Mouse (Mus musculus): ENCODE measurements at regions not wholly inside any gene's neighbourhood (a gene's known extent, or its start where the extent isn't known, plus 50 kb on each side); places are given as distances from the start of the nearest gene placed in this dataset.

- WGBS, result 36% methylated on average over 3 of the region's 3 CpGs
- no peaks in the 10 kb centered on the region for H3K36me3 ChIP-seq (ENCODE audit: control insufficient read depth, insufficient read depth, low read length)
- H3K9ac ChIP-seq (ENCODE audit: low read depth, low read length), result no peak overlapping the region
- H3K4me3 ChIP-seq (ENCODE audit: insufficient read depth, low read depth, low read length), result no peak overlapping the region
- no peaks in the 10 kb centered on the region for H3K27me3 ChIP-seq (ENCODE audit: control insufficient read depth, insufficient read depth, low read length)
- TF ChIP-seq POLR2A (IDR thresholded peaks at IDR 0.05; ENCODE audit: extremely low read depth, insufficient read depth, low read length) (no peak), CTCF (IDR thresholded peaks at IDR 0.05; ENCODE audit: low read depth, low read length) (no peak)
- no peaks in the 10 kb centered on the region for H3K4me1 ChIP-seq (ENCODE audit: control insufficient read depth, insufficient read depth, low read length)
- DNase-seq (ENCODE audit: extremely low read depth, low read depth, low spot score), result no peak
- no peak overlapping the region for H3K27ac ChIP-seq (replicated peaks; ENCODE audit: insufficient read depth, low read depth, low read length)
- H3K79me2 ChIP-seq (ENCODE audit: control insufficient read depth, insufficient read depth, low read length), result no peaks in the 10 kb centered on the region
Measured at GRCm38 (mm10) chr11:57396429-57396828, 122.0 kb downstream of the Fam114a2 start.

- Histone ChIP-seq H3K27me3 (ENCODE audit: control insufficient read depth, insufficient read depth, low read length) (no peaks in the 10 kb centered on the region), H3K79me2 (ENCODE audit: control insufficient read depth, insufficient read depth, low read length) (no peaks in the 10 kb centered on the region), H3K27ac (replicated peaks; ENCODE audit: insufficient read depth, low read depth, low read length) (no peak overlapping the region), H3K4me3 (ENCODE audit: insufficient read depth, low read depth, low read length) (no peak overlapping the region), H3K4me1 (ENCODE audit: control insufficient read depth, insufficient read depth, low read length) (no peaks in the 10 kb centered on the region), H3K36me3 (ENCODE audit: control insufficient read depth, insufficient read depth, low read length) (no peaks in the 10 kb centered on the region), H3K9ac (ENCODE audit: low read depth, low read length) (no peak overlapping the region)
- 40% methylated on average over 4 of the region's 4 CpGs for WGBS
- DNase-seq (ENCODE audit: extremely low read depth, low read depth, low spot score), result no peak
- TF ChIP-seq CTCF (IDR thresholded peaks at IDR 0.05; ENCODE audit: low read depth, low read length) (no peak), POLR2A (IDR thresholded peaks at IDR 0.05; ENCODE audit: extremely low read depth, insufficient read depth, low read length) (no peak)
Measured at GRCm38 (mm10) chr11:57390826-57391225, 127.6 kb downstream of the Fam114a2 start.

Data from liver, adult 2 months (tissue).